Mouse (Mus musculus) heart, embryonic 15.5 days (tissue): Measurements from ENCODE around the gene Gm21915. TPM values are rescaled to one million over a fixed set of nuclear protein-coding genes. Genes with fewer than 3 reads are reported as not detected.

Experiments
- ATAC-seq: fragments of 200-750 bp; cut with Nextera tagmentation; replicated peaks from 2 replicates; pipeline ENCODE4 v1.8.0; 2017; ENCODE audit warnings: low read depth, moderate TSS enrichment; ENCODE audit not compliant: insufficient number of reproducible peaks, insufficient read depth, low FRiP score
- H3K27ac ChIP-seq: fragments of 300-500 bp; sonication (generic); 2 replicates; pipeline ENCODE4 v1.5.1; 2015; ENCODE audit warnings: mild to moderate bottlenecking, inconsistent platforms
- H3K27me3 ChIP-seq: fragments of 300-500 bp; sonication (generic); 2 replicates; pipeline ENCODE4 v1.6.1; 2015; ENCODE audit warnings: inconsistent platforms
- H3K36me3 ChIP-seq: fragments of 300-500 bp; sonication (generic); 2 replicates; pipeline ENCODE4 v1.6.1; 2015; ENCODE audit warnings: mild to moderate bottlenecking, inconsistent platforms
- H3K4me1 ChIP-seq: fragments of 300-500 bp; sonication (generic); replicated peaks from 2 replicates; pipeline ENCODE4 v1.6.1; 2015; ENCODE audit warnings: inconsistent platforms
- H3K4me2 ChIP-seq: fragments of 300-500 bp; sonication (generic); 2 replicates; pipeline ENCODE4 v1.6.1; 2015; ENCODE audit warnings: inconsistent platforms, mild to moderate bottlenecking, moderate library complexity
- H3K4me3 ChIP-seq: fragments of 300-500 bp; sonication (generic); 2 replicates; pipeline ENCODE4 v1.5.1; 2015; ENCODE audit warnings: mild to moderate bottlenecking, inconsistent platforms
- H3K9ac ChIP-seq: fragments of 300-500 bp; sonication (generic); 2 replicates; pipeline ENCODE4 v1.6.1; 2015; ENCODE audit warnings: mild to moderate bottlenecking, inconsistent platforms
- H3K9me3 ChIP-seq: fragments of 300-500 bp; sonication (generic); replicated peaks from 2 replicates; pipeline ENCODE4 v1.6.1; 2016; ENCODE audit warnings: inconsistent platforms
- WGBS: fragments of 180-500 bp; shearing (Covaris S2); methylation state at CpG from one replicate; pipeline ENCODE4 v1.1.7; 2015; ENCODE audit warnings: mixed read lengths; 5-methylcytosine and 5-hydroxymethylcytosine counted together
- polyA plus RNA-seq: library from polyadenylated mRNA; unstranded; fragments of >200 nt; fragmentation: Nextera tagmentation; extraction: Ambion mirVana; gene quantifications from 2 replicates; pipeline ENCODE4 v1.2.1, GENCODE M21; 2015

Gm21915 gene
- polyA plus RNA-seq, 1 experiment from 2014 or later = not detected

DNA sequence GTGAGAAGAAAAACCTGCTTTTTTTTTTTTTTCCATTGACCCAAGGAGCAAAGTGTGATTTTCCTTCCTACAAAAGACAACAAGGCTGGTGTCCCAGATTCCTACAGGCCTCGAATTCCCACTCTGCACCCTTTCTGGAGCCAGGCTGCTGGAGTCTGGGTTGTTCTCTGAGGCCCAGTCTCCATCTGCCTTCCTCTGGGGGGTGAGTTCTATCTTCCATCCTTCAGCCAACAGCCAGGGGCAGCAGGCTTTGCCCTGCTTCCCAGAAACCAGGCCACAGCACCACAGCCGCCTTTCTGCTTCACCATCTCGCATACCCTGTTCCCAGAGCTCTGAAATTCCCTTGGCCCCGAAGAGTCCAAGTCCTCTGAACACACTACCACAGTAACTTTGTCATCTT is 25.7 kb downstream of the Gm21915 start:
- H3K36me3 ChIP-seq = no peaks in the 10 kb centered on the region
- no peak overlapping the region for H3K9ac ChIP-seq
- H3K4me1 ChIP-seq = peaks cover 9% of the 10 kb centered on the region
- ATAC-seq = no peak
- 78% methylated on average over 4 of the region's 4 CpGs for WGBS
- H3K4me3 ChIP-seq = no peak overlapping the region
- no peaks in the 10 kb centered on the region for H3K9me3 ChIP-seq
- H3K27ac ChIP-seq = no peak overlapping the region
- peaks cover 6% of the 10 kb centered on the region; the same call in 1 of the 2 replicates for H3K27me3 ChIP-seq
- no peak overlapping the region for H3K4me2 ChIP-seq

DNA sequence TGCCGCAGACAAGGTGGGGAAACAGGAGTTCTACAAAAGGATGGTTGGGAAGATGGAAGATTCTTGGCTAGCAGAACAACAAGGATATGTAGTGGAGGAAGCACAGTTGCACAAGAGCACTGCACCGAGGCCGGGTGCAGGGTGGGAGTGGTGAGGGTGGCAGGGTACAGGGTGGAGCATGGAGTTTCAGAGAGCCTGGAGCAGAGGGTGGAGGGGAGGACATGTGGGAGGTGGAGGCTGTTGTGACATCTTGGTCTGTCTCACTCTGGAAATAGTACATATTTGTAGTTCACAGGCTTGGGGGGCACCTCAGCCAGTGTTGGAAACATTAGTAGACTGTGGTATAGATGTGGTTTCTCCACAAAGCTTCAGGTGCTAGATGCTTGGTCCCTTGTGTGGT is 28.8 kb downstream of the Gm21915 start:
- no peaks in the 10 kb centered on the region for H3K9me3 ChIP-seq
- no peak overlapping the region for H3K9ac ChIP-seq
- H3K4me2 ChIP-seq = no peak overlapping the region
- no peak overlapping the region for H3K27ac ChIP-seq
- H3K4me1 ChIP-seq = no peaks in the 10 kb centered on the region; the same call in 1 of the 2 replicates
- WGBS = 85% methylated on average over 3 of the region's 3 CpGs
- ATAC-seq = no peak
- H3K4me3 ChIP-seq = no peak overlapping the region
- no peaks in the 10 kb centered on the region for H3K36me3 ChIP-seq
- H3K27me3 ChIP-seq = peaks cover 6% of the 10 kb centered on the region; the same call in 1 of the 2 replicates

DNA sequence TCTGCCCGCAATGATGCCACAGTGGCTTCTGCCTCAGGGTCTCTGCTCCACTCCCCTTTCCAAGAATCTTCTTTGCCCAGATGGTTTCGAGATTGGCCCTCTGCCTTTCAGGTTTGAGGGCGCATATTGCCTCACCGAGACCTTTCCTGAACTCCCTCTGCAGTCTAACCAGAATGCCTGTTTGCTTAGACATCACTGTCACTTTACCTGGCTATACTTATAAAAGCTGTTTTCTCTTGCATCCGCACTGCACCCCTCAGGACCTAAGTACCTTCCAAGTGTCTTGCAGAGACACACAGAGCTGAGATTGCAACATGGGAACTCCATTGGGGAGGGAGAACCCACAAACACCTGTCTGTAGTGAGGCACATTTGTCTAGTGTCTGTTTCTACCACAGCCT is 29.8 kb downstream of the Gm21915 start:
- Histone ChIP-seq H3K4me2 (no peak overlapping the region), H3K27ac (no peak overlapping the region), H3K27me3 (no peaks in the 10 kb centered on the region), H3K9ac (no peak overlapping the region), H3K4me3 (no peak overlapping the region), H3K36me3 (no peaks in the 10 kb centered on the region), H3K9me3 (no peaks in the 10 kb centered on the region), H3K4me1 (no peaks in the 10 kb centered on the region)
- WGBS = 88% methylated on average over 5 of the region's 5 CpGs
- ATAC-seq = no peak

DNA sequence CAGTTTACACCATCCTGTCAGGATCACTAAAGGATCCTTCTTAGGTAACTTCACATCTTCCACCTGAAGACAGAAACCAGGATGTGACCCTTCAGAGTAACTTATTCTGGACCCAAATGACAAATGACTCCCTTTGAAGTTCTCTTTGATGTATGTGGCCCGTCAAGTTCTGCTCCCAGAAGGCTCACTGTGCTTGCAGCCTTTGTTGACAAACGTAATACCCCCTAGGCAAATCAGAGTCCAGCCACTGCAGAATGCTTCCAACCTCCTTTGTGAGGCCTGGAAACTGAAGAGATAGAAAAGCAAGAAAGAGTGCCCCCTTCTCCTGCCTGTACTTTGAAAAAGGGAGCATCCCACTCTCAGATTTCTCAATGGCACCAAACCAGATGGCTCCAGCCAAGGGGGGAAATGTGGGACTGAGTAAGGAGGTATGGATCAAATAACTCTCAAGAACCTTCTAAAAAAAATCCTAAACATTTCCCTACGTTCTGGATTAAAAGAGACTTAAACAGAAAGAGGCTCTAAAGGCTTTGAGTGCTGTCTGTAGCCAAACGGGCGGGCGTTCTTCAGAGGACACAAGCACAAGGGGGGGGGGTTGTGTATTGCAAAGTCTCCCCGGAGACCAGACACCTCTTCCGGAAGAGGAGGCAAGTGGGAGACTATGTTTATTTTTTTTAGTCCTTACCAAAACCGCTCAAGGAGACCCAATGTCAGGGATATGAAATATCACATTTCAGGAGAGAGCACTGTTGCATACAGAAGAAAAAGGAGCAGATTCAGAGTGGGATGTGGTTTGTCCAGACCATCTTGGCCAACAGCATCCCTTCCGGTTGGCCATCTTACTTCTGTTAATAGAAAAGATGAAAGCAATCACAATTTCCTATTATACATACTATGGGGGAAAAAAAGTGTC is 34.2 kb downstream of the Gm21915 start:
- WGBS = 46% methylated on average over 10 of the region's 10 CpGs

DNA sequence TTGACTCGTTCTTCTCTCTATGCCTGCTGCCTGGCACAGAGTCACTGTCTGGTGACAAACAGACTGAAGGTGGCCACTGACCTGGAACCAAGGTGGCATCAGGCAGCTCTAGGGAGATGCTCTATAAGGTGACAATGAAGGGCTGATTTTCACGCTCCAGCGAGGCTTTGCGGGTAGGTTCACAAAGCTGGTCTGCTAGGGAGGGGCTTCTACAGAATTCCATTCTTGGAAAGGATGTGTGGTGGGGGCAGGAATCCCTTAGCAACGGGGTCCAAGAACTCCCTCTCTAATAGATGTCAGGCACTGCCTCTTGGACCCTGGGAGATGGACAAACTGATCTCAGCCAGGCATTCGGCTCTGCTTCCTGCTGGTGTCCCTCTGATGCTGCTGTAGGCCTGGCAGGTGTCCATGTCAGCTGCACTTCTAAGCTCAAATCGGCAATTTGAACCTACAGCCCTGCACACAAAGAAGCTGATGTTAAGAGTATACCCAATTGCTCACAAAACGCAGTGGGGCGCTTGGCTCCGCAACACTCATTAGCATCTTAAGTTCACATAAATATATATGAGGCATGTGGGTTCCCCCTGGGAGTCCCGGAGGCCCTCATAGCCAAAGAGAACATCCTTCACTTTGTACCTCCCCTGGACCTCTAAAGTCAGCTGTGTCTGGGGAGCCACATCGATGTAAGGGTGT is 38.2 kb downstream of the Gm21915 start:
- Histone ChIP-seq H3K27me3 (no peaks in the 10 kb centered on the region), H3K4me3 (no peak overlapping the region), H3K9ac (no peak overlapping the region), H3K4me1 (peaks cover 5% of the 10 kb centered on the region; the same call in 1 of the 2 replicates), H3K4me2 (no peak overlapping the region), H3K27ac (no peak overlapping the region), H3K9me3 (no peaks in the 10 kb centered on the region), H3K36me3 (no peaks in the 10 kb centered on the region)
- ATAC-seq = no peak
- 69% methylated on average over 12 of the region's 12 CpGs for WGBS

More for the DNA sequence above, 34.2 kb downstream of the Gm21915 start:
- Histone ChIP-seq H3K4me3 (no peak overlapping the region), H3K4me2 (no peak overlapping the region), H3K27ac (no peak overlapping the region), H3K27me3 (no peaks in the 10 kb centered on the region), H3K36me3 (no peaks in the 10 kb centered on the region), H3K9me3 (no peaks in the 10 kb centered on the region), H3K9ac (no peak overlapping the region), H3K4me1 (no peaks in the 10 kb centered on the region)
- ATAC-seq = no peak

DNA sequence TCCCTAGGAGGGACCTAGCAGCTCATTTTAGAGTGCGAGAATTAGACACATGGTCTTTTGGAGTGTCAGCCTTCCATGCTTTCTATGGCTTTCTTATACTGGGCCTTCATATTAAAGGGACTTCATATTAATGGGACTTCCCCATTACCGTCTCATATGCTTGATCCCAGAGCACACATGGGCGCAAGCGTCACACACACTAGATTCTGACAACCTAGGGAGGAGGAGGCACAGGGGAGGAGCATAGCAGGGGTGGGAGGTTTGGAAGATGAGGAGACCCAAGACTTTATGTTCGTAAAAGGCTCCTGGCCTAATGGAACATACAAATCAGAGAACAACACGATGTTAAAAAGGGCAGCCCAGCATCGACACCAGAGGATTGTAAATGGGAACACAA is 38.7 kb downstream of the Gm21915 start:
- Histone ChIP-seq H3K27me3 (no peaks in the 10 kb centered on the region), H3K4me2 (no peak overlapping the region), H3K36me3 (no peaks in the 10 kb centered on the region), H3K9me3 (no peaks in the 10 kb centered on the region), H3K27ac (no peak overlapping the region), H3K4me3 (no peak overlapping the region), H3K4me1 (peaks cover 5% of the 10 kb centered on the region; the same call in 1 of the 2 replicates), H3K9ac (no peak overlapping the region)
- no peak for ATAC-seq
- 82% methylated on average over 7 of the region's 7 CpGs for WGBS

DNA sequence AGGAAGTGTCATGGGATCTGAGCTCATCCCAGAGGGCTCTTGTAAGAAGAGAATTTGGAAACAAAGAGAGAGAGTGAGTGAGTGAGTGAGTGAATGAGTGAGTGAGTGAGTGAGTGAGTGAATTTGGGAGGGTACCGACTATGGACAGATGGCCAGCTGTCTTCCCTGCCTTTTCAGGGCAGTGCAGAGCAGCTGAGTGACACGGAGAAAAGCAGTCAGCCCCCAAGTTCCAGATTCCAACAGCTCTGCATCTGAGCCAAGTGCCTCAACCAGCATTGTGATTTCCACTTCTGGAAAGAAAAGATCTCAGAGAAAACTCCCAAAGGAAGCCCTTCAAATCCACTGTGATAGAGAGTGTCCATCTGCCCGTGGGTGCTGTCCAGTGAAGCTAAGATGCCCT is 39.2 kb downstream of the Gm21915 start:
- WGBS = 54% methylated on average over 3 of the region's 3 CpGs
- no peak for ATAC-seq
- H3K27me3 ChIP-seq = no peaks in the 10 kb centered on the region
- H3K4me2 ChIP-seq = no peak overlapping the region
- no peak overlapping the region for H3K9ac ChIP-seq
- H3K9me3 ChIP-seq = no peaks in the 10 kb centered on the region
- H3K4me1 ChIP-seq = peaks cover 5% of the 10 kb centered on the region; the same call in 1 of the 2 replicates
- no peaks in the 10 kb centered on the region for H3K36me3 ChIP-seq
- no peak overlapping the region for H3K27ac ChIP-seq
- H3K4me3 ChIP-seq = no peak overlapping the region

DNA sequence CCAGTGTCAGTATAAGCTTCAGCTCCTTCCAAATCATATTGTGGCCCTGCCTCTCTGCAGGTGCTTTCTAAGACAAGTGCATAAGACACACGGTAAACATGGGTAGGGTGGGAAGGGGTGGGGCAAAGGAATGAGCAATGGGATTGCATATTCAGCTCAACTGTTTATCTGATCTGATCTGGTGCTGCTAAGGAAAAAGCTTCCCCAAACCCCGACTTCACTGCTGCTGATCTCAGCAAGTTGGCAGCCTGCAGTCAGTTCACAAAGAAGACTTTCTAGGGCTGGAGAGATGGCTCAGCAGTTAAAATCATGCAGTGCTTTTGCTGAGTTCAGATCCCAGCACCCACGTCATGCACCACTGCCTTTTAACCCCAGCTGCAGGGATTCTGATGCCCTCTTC is 39.6 kb downstream of the Gm21915 start:
- ATAC-seq = no peak

DNA sequence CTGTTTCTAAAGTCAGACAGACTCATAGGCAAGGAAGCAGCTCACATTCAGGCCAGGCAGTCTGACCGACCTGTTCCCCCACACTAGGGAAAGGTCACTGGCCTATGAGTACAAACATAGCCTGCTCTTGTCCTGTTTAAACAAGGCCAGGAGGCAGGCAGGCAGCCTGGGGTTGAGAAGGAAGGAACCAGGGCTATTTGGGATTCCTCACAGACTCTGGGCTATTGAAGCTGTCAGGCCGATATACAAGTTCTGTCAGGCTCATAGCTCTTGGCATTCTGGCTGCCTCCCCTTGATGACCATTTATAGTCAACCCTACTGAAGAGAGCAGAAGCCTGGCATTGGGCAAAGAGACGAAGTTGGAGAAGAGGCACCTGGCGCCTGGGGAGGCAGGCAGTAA is 41.2 kb downstream of the Gm21915 start:
- H3K27ac ChIP-seq = peak overlapping the region; percentile 73
- no peak overlapping the region for H3K4me2 ChIP-seq
- H3K4me3 ChIP-seq = no peak overlapping the region
- no peaks in the 10 kb centered on the region for H3K36me3 ChIP-seq
- no peak; the same call in 1 of the 2 replicates for ATAC-seq
- H3K9ac ChIP-seq = no peak overlapping the region
- WGBS = 44% methylated on average over 4 of the region's 4 CpGs
- no peaks in the 10 kb centered on the region for H3K9me3 ChIP-seq
- no peaks in the 10 kb centered on the region for H3K27me3 ChIP-seq
- H3K4me1 ChIP-seq = peaks cover 5% of the 10 kb centered on the region; the same call in 1 of the 2 replicates

More for the DNA sequence above, 39.6 kb downstream of the Gm21915 start:
- Histone ChIP-seq H3K4me3 (no peak overlapping the region), H3K9me3 (no peaks in the 10 kb centered on the region), H3K9ac (no peak overlapping the region), H3K27me3 (no peaks in the 10 kb centered on the region), H3K36me3 (no peaks in the 10 kb centered on the region), H3K4me1 (peaks cover 5% of the 10 kb centered on the region; the same call in 1 of the 2 replicates), H3K27ac (no peak overlapping the region), H3K4me2 (no peak overlapping the region)
- WGBS = 53% methylated on average over 3 of the region's 3 CpGs

DNA sequence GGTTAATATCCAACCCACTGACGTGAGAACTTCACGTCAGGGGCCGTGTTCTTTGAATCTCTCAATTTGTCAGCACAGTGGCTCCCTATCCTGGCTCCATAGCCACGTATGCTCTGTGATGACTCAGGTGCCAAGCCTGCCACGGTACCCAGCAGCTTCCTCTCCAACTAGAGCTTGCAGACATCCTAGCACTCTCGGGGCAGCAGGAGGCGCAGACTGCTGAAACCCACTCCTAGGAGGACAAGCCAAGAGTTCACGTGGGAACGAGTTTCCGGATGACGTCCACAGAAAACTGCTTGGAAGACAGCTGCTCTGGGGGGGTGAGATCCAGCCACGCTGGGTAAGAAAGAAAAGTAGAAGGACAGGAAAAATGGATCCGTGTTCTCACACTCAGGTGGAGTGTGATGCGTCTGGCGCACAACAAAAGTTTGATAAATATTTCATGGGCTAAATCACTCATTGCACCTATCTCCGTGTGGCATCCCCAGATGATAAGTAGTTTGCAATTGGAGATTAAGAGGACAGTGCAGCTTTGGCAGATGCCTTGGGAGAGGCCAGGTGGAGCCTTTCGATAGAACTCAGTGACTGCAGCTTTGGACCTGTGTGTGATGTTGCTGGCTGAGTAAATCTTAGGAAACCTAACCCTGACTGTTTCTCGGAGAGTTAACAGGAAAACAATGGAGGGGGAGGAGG is 46.9 kb downstream of the Gm21915 start:
- 55% methylated on average over 18 of the region's 18 CpGs for WGBS

DNA sequence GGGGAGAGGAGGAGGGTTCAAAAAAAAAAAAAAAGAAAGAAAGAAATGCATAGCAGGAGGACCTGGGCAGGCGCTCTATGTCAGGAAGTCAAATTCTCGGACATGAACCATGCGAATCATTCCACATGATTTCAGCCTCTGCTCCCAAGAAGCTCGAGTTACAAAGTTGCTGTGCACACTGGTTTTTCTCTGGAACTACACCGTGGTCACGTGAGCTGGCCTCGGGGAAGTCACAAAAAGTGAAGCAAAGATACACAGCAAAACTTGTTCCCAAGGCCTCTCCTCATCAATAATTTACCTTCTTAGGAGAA is 47.4 kb downstream of the Gm21915 start:
- ATAC-seq = no peak
- 32% methylated on average over 7 of the region's 7 CpGs for WGBS
- Histone ChIP-seq H3K4me3 (no peak overlapping the region), H3K4me1 (0 out of 2 replicates have a peak, but pooled peaks cover 3% of the 10 kb centered on the region), H3K9me3 (no peaks in the 10 kb centered on the region), H3K27ac (no peak overlapping the region), H3K9ac (no peak overlapping the region), H3K27me3 (no peaks in the 10 kb centered on the region), H3K36me3 (no peaks in the 10 kb centered on the region), H3K4me2 (no peak overlapping the region)

More for the DNA sequence above, 46.9 kb downstream of the Gm21915 start:
- no peak overlapping the region for H3K4me3 ChIP-seq
- no peaks in the 10 kb centered on the region for H3K27me3 ChIP-seq
- H3K4me2 ChIP-seq = no peak overlapping the region
- H3K9me3 ChIP-seq = no peaks in the 10 kb centered on the region
- H3K9ac ChIP-seq = no peak overlapping the region
- no peak for ATAC-seq
- no peak overlapping the region for H3K27ac ChIP-seq
- H3K4me1 ChIP-seq = 0 out of 2 replicates have a peak, but pooled peaks cover 3% of the 10 kb centered on the region
- no peaks in the 10 kb centered on the region for H3K36me3 ChIP-seq
